Mouse (Mus musculus): ENCODE data around the gene Pqlc3.
"Not testable (repeated sequence)": the region's sequence is repeated elsewhere in the genome, so short reads cannot be mapped to it uniquely, and the experiment has no call there.

Gene Pqlc3

GRCm38 (mm10) chr12:16999739-17000497, at the start of gene Pqlc3:
Pqlc3 (minus strand) TSS chr12:17000408.
- peak; percentile 95 for DNase-seq (ENCODE audit: low read depth)

- DNase-seq (ENCODE audit: low read depth): no peak
These were observed 49.6 kb upstream of the Pqlc3 start for GRCm38 (mm10) chr12:17049796-17050195.

- no peak for DNase-seq (ENCODE audit: low read depth)
These were observed 48.9 kb upstream of the Pqlc3 start for GRCm38 (mm10) chr12:17048979-17049612.

- DNase-seq (ENCODE audit: low read depth): no peak
These were observed 43.1 kb upstream of the Pqlc3 start for GRCm38 (mm10) chr12:17043311-17043710.

GRCm38 (mm10) chr12:17040567-17040966, 40.4 kb upstream of the Pqlc3 start:
- DNase-seq (ENCODE audit: low read depth): no peak

GRCm38 (mm10) chr12:17039415-17039814, 39.2 kb upstream of the Pqlc3 start:
- no peak for DNase-seq (ENCODE audit: low read depth)

- DNase-seq (ENCODE audit: low read depth): no peak
These were observed 38.0 kb upstream of the Pqlc3 start for GRCm38 (mm10) chr12:17038246-17038645.

GRCm38 (mm10) chr12:17037053-17037610, 36.9 kb upstream of the Pqlc3 start:
- no peak for DNase-seq (ENCODE audit: low read depth)

- no peak for DNase-seq (ENCODE audit: low read depth)
These were observed 36.3 kb upstream of the Pqlc3 start for GRCm38 (mm10) chr12:17036532-17036931.

- DNase-seq (ENCODE audit: low read depth): peak; percentile 77
These were observed 34.9 kb upstream of the Pqlc3 start for GRCm38 (mm10) chr12:17035128-17035527.

GRCm38 (mm10) chr12:17034671-17035070, 34.5 kb upstream of the Pqlc3 start:
- DNase-seq (ENCODE audit: low read depth): no peak

- peak; percentile 73 for DNase-seq (ENCODE audit: low read depth)
These were observed 33.2 kb upstream of the Pqlc3 start for GRCm38 (mm10) chr12:17033464-17033841.

- DNase-seq (ENCODE audit: low read depth): peak; percentile 93
These were observed 32.7 kb upstream of the Pqlc3 start for GRCm38 (mm10) chr12:17032694-17033463.

GRCm38 (mm10) chr12:17024554-17025110, 24.4 kb upstream of the Pqlc3 start:
- DNase-seq (ENCODE audit: low read depth): no peak

- peak; percentile 80 for DNase-seq (ENCODE audit: low read depth)
These were observed 21.9 kb upstream of the Pqlc3 start for GRCm38 (mm10) chr12:17022145-17022544.

- not testable (repeated sequence) for DNase-seq (ENCODE audit: low read depth)
These were observed 20.9 kb upstream of the Pqlc3 start for GRCm38 (mm10) chr12:17021125-17021524.

- peak; percentile 85 for DNase-seq (ENCODE audit: low read depth)
These were observed 18.3 kb upstream of the Pqlc3 start for GRCm38 (mm10) chr12:17018468-17018867.

- DNase-seq (ENCODE audit: low read depth): no peak
These were observed 15.5 kb upstream of the Pqlc3 start for GRCm38 (mm10) chr12:17015711-17016110.

- no peak for DNase-seq (ENCODE audit: low read depth)
These were observed 12.1 kb upstream of the Pqlc3 start for GRCm38 (mm10) chr12:17012067-17012899.

- DNase-seq (ENCODE audit: low read depth): peak; percentile 91
These were observed 11.1 kb upstream of the Pqlc3 start, which contains the start of gene 2410004P03Rik for GRCm38 (mm10) chr12:17011100-17011870. 2410004P03Rik (minus strand) TSS chr12:17011727.

All from induced T-regulatory cell, adult 2 months (primary cell).